Mouse (Mus musculus) liver, postnatal 0 days (tissue): ENCODE measurements around the gene Pde6d. TPM values are rescaled to one million over a fixed set of nuclear protein-coding genes. Genes with fewer than 3 reads are reported as not detected.

Experiments used
- ATAC-seq: fragments of 200-750 bp; cut with Nextera tagmentation; 2 replicates; pipeline ENCODE4 v1.8.0; 2017; ENCODE audit warnings: mild to moderate bottlenecking, moderate library complexity
- DNase-seq: peaks from one replicate; pipeline ENCODE4 v3.0.0-alpha.2; 2016
- H3K27ac ChIP-seq: fragments of 300-500 bp; sonication (generic); 2 replicates; pipeline ENCODE4 v1.5.1; 2014; ENCODE audit warnings: antibody characterized with exemption, moderate library complexity, mild to moderate bottlenecking, low read depth
- H3K27me3 ChIP-seq: fragments of 300-500 bp; sonication (generic); 2 replicates; pipeline ENCODE4 v1.6.1; 2014; ENCODE audit warnings: low read length, control low read depth, mixed read lengths; ENCODE audit not compliant: insufficient read depth
- H3K36me3 ChIP-seq: fragments of 300-500 bp; sonication (generic); replicated peaks from 2 replicates; pipeline ENCODE4 v1.6.1; 2014; ENCODE audit warnings: mild to moderate bottlenecking, control low read depth, low read length, moderate library complexity, mixed read lengths; ENCODE audit not compliant: insufficient read depth
- H3K4me1 ChIP-seq: fragments of 300-500 bp; sonication (generic); 2 replicates; pipeline ENCODE4 v1.6.1; 2014; ENCODE audit warnings: antibody characterized with exemption, mild to moderate bottlenecking, control low read depth; ENCODE audit not compliant: insufficient read depth
- H3K4me2 ChIP-seq: fragments of 300-500 bp; sonication (generic); 2 replicates; pipeline ENCODE4 v1.6.1; 2014; ENCODE audit warnings: low read depth, mild to moderate bottlenecking, low read length, moderate library complexity, mixed read lengths
- H3K4me3 ChIP-seq: fragments of 300-500 bp; sonication (generic); 2 replicates; pipeline ENCODE4 v1.5.1; 2014; ENCODE audit warnings: low read depth, low read length
- H3K9ac ChIP-seq: fragments of 300-500 bp; sonication (generic); replicated peaks from 2 replicates; pipeline ENCODE4 v1.6.1; 2014; ENCODE audit warnings: mild to moderate bottlenecking, moderate library complexity
- H3K9me3 ChIP-seq: fragments of 300-500 bp; sonication (generic); 2 replicates; pipeline ENCODE4 v1.6.1; 2016; ENCODE audit warnings: mild to moderate bottlenecking, control low read depth, low read length, mixed read lengths
- CTCF ChIP-seq: sonication (generic); IDR thresholded peaks from 2 replicates; pipeline ENCODE4 v1.5.1; 2016; ENCODE audit warnings: antibody characterized with exemption, low read depth
- EP300 ChIP-seq: IDR thresholded peaks from 2 replicates; pipeline ENCODE4 v1.6.1; 2016; ENCODE audit warnings: antibody characterized with exemption, low read depth, mild to moderate bottlenecking
- WGBS: fragments of 180-500 bp; shearing (Covaris S2); extraction: QIAGEN DNeasy Blood & Tissue Kit; methylation state at CpG from one replicate; pipeline ENCODE4 v1.1.7; 2014; ENCODE audit not compliant: insufficient replicate concordance; 5-methylcytosine and 5-hydroxymethylcytosine counted together
- polyA plus RNA-seq: library from polyadenylated mRNA; unstranded; fragments of >200 nt; fragmentation: Nextera tagmentation; extraction: Ambion mirVana; gene quantifications from 2 replicates; pipeline ENCODE4 v1.2.1, GENCODE M21; 2015

Gene Pde6d
- polyA plus RNA-seq, 1 experiment from 2014 or later = 25.2 TPM

- peak; percentile 10 for ATAC-seq
- H3K4me1 ChIP-seq = peaks cover 24% of the 10 kb centered on the region
- peak; percentile 80 for DNase-seq
- peak overlapping the region; percentile 99 for H3K9ac ChIP-seq
- peak overlapping the region; percentile 93 for H3K4me2 ChIP-seq
- peaks cover 6% of the 10 kb centered on the region for H3K36me3 ChIP-seq
- no peaks in the 10 kb centered on the region for H3K9me3 ChIP-seq
- under 1% methylated on average over 43 of the region's 44 CpGs for WGBS
- peak overlapping the region; percentile 99 for H3K4me3 ChIP-seq
- H3K27me3 ChIP-seq = no peaks in the 10 kb centered on the region
- peak; percentile 60; the same call in 1 of the 2 replicates for TF ChIP-seq EP300
- no peak for TF ChIP-seq CTCF
- H3K27ac ChIP-seq = peak overlapping the region; percentile 100
Observed at GRCm38 (mm10) chr1:86525499-86526115, 56.8 kb downstream of the Pde6d start.

- Histone ChIP-seq H3K27me3 (no peaks in the 10 kb centered on the region), H3K4me3 (peak overlapping the region; percentile 99), H3K9me3 (no peaks in the 10 kb centered on the region), H3K27ac (peak overlapping the region; percentile 100), H3K36me3 (peaks cover 5% of the 10 kb centered on the region), H3K4me1 (peaks cover 24% of the 10 kb centered on the region), H3K9ac (peak overlapping the region; percentile 99), H3K4me2 (peak overlapping the region; percentile 93)
- DNase-seq (peak; percentile 98), ATAC-seq (peak; percentile 58)
- no peak for TF ChIP-seq EP300
- TF ChIP-seq CTCF = peak; percentile 99
- 3% methylated on average over 53 of the region's 53 CpGs for WGBS
Observed at GRCm38 (mm10) chr1:86524619-86525498, 57.6 kb downstream of the Pde6d start.

- Histone ChIP-seq H3K4me1 (peaks cover 18% of the 10 kb centered on the region), H3K4me3 (no peak overlapping the region), H3K36me3 (no peaks in the 10 kb centered on the region), H3K9me3 (no peaks in the 10 kb centered on the region), H3K27me3 (no peaks in the 10 kb centered on the region), H3K9ac (no peak overlapping the region), H3K27ac (peak overlapping the region; percentile 100), H3K4me2 (peak overlapping the region; percentile 93; the same call in 1 of the 2 replicates)
- ATAC-seq (peak; percentile 1), DNase-seq (no peak)
- 57% methylated on average over 8 of the region's 8 CpGs for WGBS
- TF ChIP-seq EP300 (peak; percentile 86), CTCF (no peak)
Observed at GRCm38 (mm10) chr1:86523776-86524618, 58.4 kb downstream of the Pde6d start.

GRCm38 (mm10) chr1:86522286-86522871 lies 60.0 kb downstream of the Pde6d start:
- Histone ChIP-seq H3K27ac (no peak overlapping the region), H3K9me3 (no peaks in the 10 kb centered on the region), H3K4me3 (no peak overlapping the region), H3K4me1 (peaks cover 18% of the 10 kb centered on the region), H3K27me3 (no peaks in the 10 kb centered on the region), H3K4me2 (no peak overlapping the region), H3K36me3 (no peaks in the 10 kb centered on the region), H3K9ac (no peak overlapping the region)
- WGBS = 64% methylated on average over 7 of the region's 7 CpGs
- no peak for TF ChIP-seq EP300
- no peak for TF ChIP-seq CTCF
- ATAC-seq = no peak
- peak; percentile 69 for DNase-seq

- TF ChIP-seq EP300 = no peak
- TF ChIP-seq CTCF = peak; percentile 73
- Histone ChIP-seq H3K27me3 (no peaks in the 10 kb centered on the region), H3K36me3 (no peaks in the 10 kb centered on the region), H3K4me2 (no peak overlapping the region), H3K4me3 (no peak overlapping the region), H3K9me3 (no peaks in the 10 kb centered on the region), H3K4me1 (peaks cover 12% of the 10 kb centered on the region), H3K27ac (no peak overlapping the region), H3K9ac (no peak overlapping the region)
- DNase-seq (peak; percentile 66), ATAC-seq (no peak)
- WGBS = 42% methylated on average over 7 of the region's 7 CpGs
Observed at GRCm38 (mm10) chr1:86520361-86520760, 62.1 kb downstream of the Pde6d start.
